Mouse (Mus musculus) brain, adult 2 months (tissue): ENCODE measurements around the gene Mief2.

Experiments used
- DNase-seq: peaks from one replicate; pipeline ENCODE4 v3.0.0; 2011; ENCODE audit warnings: low read depth, low spot score

Gene Mief2

GRCm38 (mm10) chr11:60728260-60728761 lies at the start of gene Mief2:
TSS of gene Mief2 (plus strand) at chr11:60728398.
- peak; percentile 99 for DNase-seq

- DNase-seq: peak; percentile 6
Measured at GRCm38 (mm10) chr11:60696165-60696564, 32.0 kb upstream of the Mief2 start.

GRCm38 (mm10) chr11:60697561-60697960 lies 30.6 kb upstream of the Mief2 start:
- DNase-seq: peak; percentile 56

GRCm38 (mm10) chr11:60698806-60699523 lies 29.2 kb upstream of the Mief2 start:
- peak; percentile 20 for DNase-seq

- peak; percentile 97 for DNase-seq
Measured at GRCm38 (mm10) chr11:60699524-60700075, 28.6 kb upstream of the Mief2 start, which contains the start of gene Llgl1. TSS of gene Llgl1 (plus strand) at chr11:60699723.

GRCm38 (mm10) chr11:60700320-60701185 lies 27.6 kb upstream of the Mief2 start:
- DNase-seq: peak; percentile 12

GRCm38 (mm10) chr11:60701611-60702010 lies 26.6 kb upstream of the Mief2 start:
- DNase-seq: peak; percentile 20

- peak; percentile 94 for DNase-seq
Measured at GRCm38 (mm10) chr11:60703131-60703530, 25.1 kb upstream of the Mief2 start.

GRCm38 (mm10) chr11:60704023-60704880 lies 23.9 kb upstream of the Mief2 start:
- peak; percentile 6 for DNase-seq

- peak; percentile 1 for DNase-seq
Measured at GRCm38 (mm10) chr11:60705255-60705654, 22.9 kb upstream of the Mief2 start.

- DNase-seq: no peak
Measured at GRCm38 (mm10) chr11:60706076-60706475, 22.1 kb upstream of the Mief2 start.

GRCm38 (mm10) chr11:60706696-60707480 lies 21.3 kb upstream of the Mief2 start:
- peak; percentile 25 for DNase-seq

- DNase-seq: peak; percentile 68
Measured at GRCm38 (mm10) chr11:60707672-60708071, 20.5 kb upstream of the Mief2 start.

GRCm38 (mm10) chr11:60708631-60709030 lies 19.6 kb upstream of the Mief2 start:
- DNase-seq: peak; percentile 0

GRCm38 (mm10) chr11:60709481-60710465 lies 18.4 kb upstream of the Mief2 start:
- DNase-seq: no peak

GRCm38 (mm10) chr11:60711218-60711617 lies 17.0 kb upstream of the Mief2 start:
- no peak for DNase-seq

GRCm38 (mm10) chr11:60712040-60712439 lies 16.2 kb upstream of the Mief2 start:
- no peak for DNase-seq

GRCm38 (mm10) chr11:60712639-60713255 lies 15.5 kb upstream of the Mief2 start:
- no peak for DNase-seq

GRCm38 (mm10) chr11:60715833-60716232 lies 12.4 kb upstream of the Mief2 start:
- no peak for DNase-seq
